Mouse (Mus musculus) olfactory bulb, adult 2 months (tissue): ENCODE data around the gene Narfl. TPM values are rescaled to one million over a fixed set of nuclear protein-coding genes. Genes with fewer than 3 reads are reported as not detected.
A peak's percentile ranks its signal among the peaks of the same experiment; 100 is the strongest.

Source experiments
- H3K27ac ChIP-seq: fragments of 200-500 bp; 2 replicates; pipeline ENCODE4 v1.5.1; 2012; ENCODE audit warnings: low read depth, low read length; ENCODE audit not compliant: insufficient read depth
- H3K4me1 ChIP-seq: fragments of 200-500 bp; 2 replicates; pipeline ENCODE4 v1.6.1; 2012; ENCODE audit warnings: low read length; ENCODE audit not compliant: control insufficient read depth, insufficient read depth
- H3K4me3 ChIP-seq: fragments of 200-500 bp; 2 replicates; pipeline ENCODE4 v1.5.1; 2012; ENCODE audit warnings: mild to moderate bottlenecking, low read depth, low read length, moderate library complexity; ENCODE audit not compliant: insufficient read depth
- CTCF ChIP-seq: fragments of 200-500 bp; IDR thresholded peaks from 2 replicates; pipeline ENCODE4 v1.5.1; 2012; ENCODE audit warnings: low read depth, mild to moderate bottlenecking, low read length, moderate library complexity; ENCODE audit not compliant: insufficient read depth
- POLR2A ChIP-seq: fragments of 200-500 bp; IDR thresholded peaks from 2 replicates; pipeline ENCODE4 v1.6.1; 2012; ENCODE audit warnings: mild to moderate bottlenecking, low read depth, low read length, moderate library complexity; ENCODE audit not compliant: insufficient read depth
- WGBS: fragments of 180-500 bp; shearing (Covaris S2); methylation state at CpG from one replicate; pipeline ENCODE4 v1.1.7; 2018; 5-methylcytosine and 5-hydroxymethylcytosine counted together
- polyA plus RNA-seq: library from polyadenylated mRNA; stranded (reverse); fragments of >200 nt; gene quantifications from 2 replicates; pipeline ENCODE4 v1.2.4, GENCODE M21; 2012; ENCODE audit warnings: low replicate concordance; ENCODE audit not compliant: missing spikeins, insufficient read depth, insufficient read length

Gene Narfl
- polyA plus RNA-seq, 1 experiment: not detected

GRCm38 (mm10) chr17:25824362-25825142, 51.0 kb downstream of the Narfl start:
- H3K4me1 ChIP-seq: peaks cover 49% of the 10 kb centered on the region
- TF ChIP-seq CTCF: no peak
- TF ChIP-seq POLR2A: no peak
- no peak overlapping the region for H3K27ac ChIP-seq
- 73% methylated on average over 17 of the region's 17 CpGs for WGBS
- peak overlapping the region; percentile 71; the same call in 1 of the 2 replicates for H3K4me3 ChIP-seq

GRCm38 (mm10) chr17:25825311-25825710, 51.7 kb downstream of the Narfl start:
- TF ChIP-seq POLR2A: no peak
- TF ChIP-seq CTCF: no peak; the same call in 1 of the 2 replicates
- no peak overlapping the region for H3K27ac ChIP-seq
- H3K4me1 ChIP-seq: peaks cover 52% of the 10 kb centered on the region
- WGBS: 87% methylated on average over 6 of the region's 6 CpGs
- no peak overlapping the region for H3K4me3 ChIP-seq

GRCm38 (mm10) chr17:25825984-25826570, 52.5 kb downstream of the Narfl start:
- 93% methylated on average over 27 of the region's 27 CpGs for WGBS
- Histone ChIP-seq H3K4me1 (peaks cover 59% of the 10 kb centered on the region), H3K4me3 (no peak overlapping the region), H3K27ac (no peak overlapping the region)
- TF ChIP-seq POLR2A (no peak), CTCF (no peak)

- no peak overlapping the region for H3K4me3 ChIP-seq
- peaks cover 69% of the 10 kb centered on the region for H3K4me1 ChIP-seq
- TF ChIP-seq CTCF (no peak), POLR2A (no peak)
- no peak overlapping the region for H3K27ac ChIP-seq
- 95% methylated on average over 13 of the region's 13 CpGs for WGBS
These were observed 53.4 kb downstream of the Narfl start for GRCm38 (mm10) chr17:25827011-25827410.

GRCm38 (mm10) chr17:25827546-25828222, 54.1 kb downstream of the Narfl start:
- H3K4me1 ChIP-seq: peaks cover 70% of the 10 kb centered on the region
- no peak for TF ChIP-seq POLR2A
- no peak for TF ChIP-seq CTCF
- 90% methylated on average over 22 of the region's 22 CpGs for WGBS
- no peak overlapping the region for H3K4me3 ChIP-seq
- H3K27ac ChIP-seq: no peak overlapping the region

GRCm38 (mm10) chr17:25828223-25828594, 54.6 kb downstream of the Narfl start:
- H3K4me3 ChIP-seq: peak overlapping the region; percentile 75
- no peak for TF ChIP-seq CTCF
- peaks cover 70% of the 10 kb centered on the region for H3K4me1 ChIP-seq
- peak overlapping the region; percentile 81; the same call in 1 of the 2 replicates for H3K27ac ChIP-seq
- WGBS: 70% methylated on average over 8 of the region's 8 CpGs

- Histone ChIP-seq H3K4me3 (peak within 1 kb of the TSS; percentile 75), H3K4me1 (peaks cover 72% of the 10 kb centered on the region), H3K27ac (peak within 1 kb of the TSS; percentile 81)
- under 1% methylated on average over 32 of the region's 32 CpGs for WGBS
- TF ChIP-seq POLR2A: peak; percentile 79
- TF ChIP-seq CTCF: no peak
These were observed 55.4 kb downstream of the Narfl start, which contains the start of gene Jmjd8 for GRCm38 (mm10) chr17:25828712-25829557. Gene Jmjd8, plus strand, starts transcription at chr17:25828867.

- 30% methylated on average over 8 of the region's 8 CpGs for WGBS
- Histone ChIP-seq H3K4me3 (peak overlapping the region; percentile 75), H3K4me1 (peaks cover 72% of the 10 kb centered on the region), H3K27ac (peak overlapping the region; percentile 81; the same call in 1 of the 2 replicates)
- no peak for TF ChIP-seq CTCF
These were observed 56.0 kb downstream of the Narfl start for GRCm38 (mm10) chr17:25829558-25830017.

- 79% methylated on average over 4 of the region's 4 CpGs for WGBS
- Histone ChIP-seq H3K4me1 (peaks cover 72% of the 10 kb centered on the region), H3K27ac (no peak overlapping the region), H3K4me3 (no peak overlapping the region)
- TF ChIP-seq POLR2A (no peak), CTCF (no peak)
These were observed 56.7 kb downstream of the Narfl start for GRCm38 (mm10) chr17:25830200-25830753.
